Comparison of ENCODE assay signal across 8 mouse cellular contexts in genomic region chr13:44408960-44409719, GRCm38 (mm10).
DNase-seq lines count a peak whose midpoint lies in the region; ATAC-seq lines count a peak whose summit lies in the region.

No protein-coding gene starts in this region.

- DNase-seq in R1 (ENCODE audit: low read depth, low spot score): peak; percentile 53
- DNase-seq in cerebellum, adult 9-10 months: peak; percentile 39
- DNase-seq in heart, postnatal 10 days: peak; percentile 66 to 71
- DNase-seq in testis, postnatal 10 days (ENCODE audit: low spot score): peak; percentile 46
- DNase-seq in layer of hippocampus, postnatal 25 days (ENCODE audit: extremely low spot score in 1 of 2, low spot score in 1 of 2): no peak
- no peak for DNase-seq in layer of hippocampus, adult 11-12 months (ENCODE audit: low spot score)

- H3K4me3 ChIP-seq in limb, embryonic 15.5 days: no peak overlapping the region

- H3K27ac ChIP-seq in limb, embryonic 15.5 days: no peak overlapping the region

- H3K9me3 ChIP-seq in limb, embryonic 15.5 days: no peaks in the 10 kb centered on the region

- ATAC-seq in limb, embryonic 15.5 days (ENCODE audit: insufficient number of reproducible peaks, low FRiP score, low TSS enrichment, low read depth): 0 out of 2 replicates have a peak, but pooled peaks have one; percentile 48
- no peak for ATAC-seq in monocyte, adult 5-6 weeks (replicated peaks; ENCODE audit: insufficient number of reproducible peaks, low FRiP score, low TSS enrichment, poor library complexity, severe bottlenecking)

- peaks cover 17% of the 10 kb centered on the region for H3K4me1 ChIP-seq in limb, embryonic 15.5 days

- H3K36me3 ChIP-seq in limb, embryonic 15.5 days: no peaks in the 10 kb centered on the region

- H3K4me2 ChIP-seq in limb, embryonic 15.5 days: no peak overlapping the region

- intact Hi-C loops in heart, postnatal 10 days (cut with DNase I): no loop called here

- no peaks in the 10 kb centered on the region for H3K27me3 ChIP-seq in limb, embryonic 15.5 days

- H3K9ac ChIP-seq in limb, embryonic 15.5 days: no peak overlapping the region

- 45% methylated on average over 14 of the region's 14 CpGs for WGBS in limb, embryonic 15.5 days

Comparison
In these comparisons a context has a peak if more than half of its experiments do, and no peak if none do; other contexts are left out.
1. DNase-seq: peak in R1 (single experiment), cerebellum, adult 9-10 months (single experiment), heart, postnatal 10 days (2 of 2) and testis, postnatal 10 days (single experiment); none in layer of hippocampus, postnatal 25 days (0 of 2) and layer of hippocampus, adult 11-12 months (single experiment).